Mouse (Mus musculus) kidney, adult 10 weeks (tissue): Measurements from ENCODE around the gene Ntsr2. TPM values are rescaled to one million over a fixed set of nuclear protein-coding genes. Genes with fewer than 3 reads are reported as not detected.

Source experiments
- polyA plus RNA-seq: library from polyadenylated mRNA; stranded (reverse); fragments of 350-450 nt; fragmentation: Illumina TruSeq; extraction: RNeasy Lipid Tissue Mini Kit (QIAGEN cat#74804); gene quantifications from one replicate; pipeline ENCODE4 v1.2.3, GENCODE M21; 2014; ENCODE audit warnings: low read depth, low replicate concordance

Gene Ntsr2
- not detected for polyA plus RNA-seq

GRCm38 (mm10) chr12:16653332-16654093, at the start of gene Ntsr2:
Gene Ntsr2 (plus strand): TSS chr12:16653382.

GRCm38 (mm10) chr12:16610936-16611335, 42.2 kb upstream of the Ntsr2 start, which contains the start of gene Lpin1:
Gene Lpin1 (minus strand): TSS chr12:16610966.

Other genes starting within 250 kb of the Ntsr2 start
- gene Lpin1, start 42.4 kb upstream of the Ntsr2 start, polyA plus RNA-seq = 13.8 TPM
- 0.12 TPM for gene Greb1, start 147.5 kb downstream of the Ntsr2 start, polyA plus RNA-seq
- gene E2f6, start 157.6 kb downstream of the Ntsr2 start, polyA plus RNA-seq = 32.5 TPM
- gene Rock2, start 241.5 kb downstream of the Ntsr2 start, polyA plus RNA-seq = 74.3 TPM